Mouse (Mus musculus) splenic B cell, adult 2 months (primary cell): ENCODE data around the gene Stam2.
A peak's percentile ranks its signal among the peaks of the same experiment; 100 is the strongest.

Experiments
- DNase-seq: peaks from one replicate; pipeline ENCODE4 v3.0.0-alpha.2; 2011; ENCODE audit warnings: low read depth, low spot score
- H3K27me3 ChIP-seq: 2 replicates; pipeline ENCODE4 v1.6.1; 2012; ENCODE audit warnings: mild to moderate bottlenecking, low read length, moderate library complexity, mixed read lengths; ENCODE audit not compliant: control insufficient read depth, poor library complexity, insufficient read depth, severe bottlenecking
- H3K36me3 ChIP-seq: 2 replicates; pipeline ENCODE4 v1.6.1; 2012; ENCODE audit warnings: mild to moderate bottlenecking, low read length, moderate library complexity, mixed read lengths; ENCODE audit not compliant: control insufficient read depth, poor library complexity, insufficient read depth, severe bottlenecking

The Stam2 gene

GRCm38 (mm10) chr2:52700352-52700751 is 41.7 kb downstream of the Stam2 start:
- peaks cover 5% of the 10 kb centered on the region; the same call in 1 of the 2 replicates for H3K36me3 ChIP-seq
- DNase-seq: no peak
- H3K27me3 ChIP-seq: no peaks in the 10 kb centered on the region

GRCm38 (mm10) chr2:52694604-52695003 is 47.5 kb downstream of the Stam2 start:
- no peaks in the 10 kb centered on the region for H3K27me3 ChIP-seq
- DNase-seq: no peak
- peaks cover 6% of the 10 kb centered on the region; the same call in 1 of the 2 replicates for H3K36me3 ChIP-seq

- DNase-seq: no peak
- Histone ChIP-seq H3K27me3 (no peaks in the 10 kb centered on the region), H3K36me3 (peaks cover 4% of the 10 kb centered on the region; the same call in 1 of the 2 replicates)
Observed at GRCm38 (mm10) chr2:52691745-52692144, 50.3 kb downstream of the Stam2 start.

- Histone ChIP-seq H3K36me3 (no peaks in the 10 kb centered on the region), H3K27me3 (no peaks in the 10 kb centered on the region)
- no peak for DNase-seq
Observed at GRCm38 (mm10) chr2:52686601-52687000, 55.5 kb downstream of the Stam2 start.

DNA sequence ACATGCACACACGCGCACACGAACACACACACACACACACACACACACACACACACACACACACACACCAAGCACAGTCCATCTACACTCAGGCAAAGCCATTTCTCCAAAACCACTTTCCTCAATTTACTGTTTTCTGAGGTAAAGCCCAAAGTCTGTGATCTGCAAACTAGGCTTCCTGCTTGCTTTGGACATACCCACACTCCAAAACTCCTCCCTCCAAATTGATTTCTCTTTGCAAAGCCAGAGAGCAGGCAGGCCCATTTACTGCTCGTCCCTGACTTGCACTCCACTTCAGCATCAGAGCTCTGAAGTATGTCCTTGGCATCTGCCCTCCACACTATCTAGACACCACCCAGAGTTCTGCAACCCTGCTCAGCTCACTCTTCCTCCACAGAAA is 64.5 kb downstream of the Stam2 start:
- Histone ChIP-seq H3K27me3 (peaks cover 3% of the 10 kb centered on the region; the same call in 1 of the 2 replicates), H3K36me3 (no peaks in the 10 kb centered on the region)
- DNase-seq: no peak

DNA sequence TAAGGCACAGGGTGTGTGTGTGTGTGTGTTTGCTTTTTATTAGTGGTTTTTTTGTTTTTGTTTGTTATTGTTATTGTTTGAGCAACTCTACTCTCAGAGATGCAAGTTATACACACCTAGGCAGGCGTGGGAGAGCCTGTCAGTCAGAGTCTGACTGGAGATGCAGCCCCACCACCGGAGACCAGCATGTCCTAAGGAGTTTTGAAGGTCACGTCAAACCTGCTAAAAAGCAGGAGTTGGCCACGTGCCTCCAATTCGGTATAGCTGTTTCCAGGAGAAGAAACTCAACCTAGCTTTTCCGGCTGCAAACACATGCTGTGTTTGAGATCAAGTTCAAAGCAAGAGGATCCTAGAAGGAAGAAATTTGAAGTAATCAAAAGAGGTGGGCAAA is 65.2 kb downstream of the Stam2 start:
- Histone ChIP-seq H3K36me3 (no peaks in the 10 kb centered on the region), H3K27me3 (peaks cover 3% of the 10 kb centered on the region; the same call in 1 of the 2 replicates)
- no peak for DNase-seq

DNA sequence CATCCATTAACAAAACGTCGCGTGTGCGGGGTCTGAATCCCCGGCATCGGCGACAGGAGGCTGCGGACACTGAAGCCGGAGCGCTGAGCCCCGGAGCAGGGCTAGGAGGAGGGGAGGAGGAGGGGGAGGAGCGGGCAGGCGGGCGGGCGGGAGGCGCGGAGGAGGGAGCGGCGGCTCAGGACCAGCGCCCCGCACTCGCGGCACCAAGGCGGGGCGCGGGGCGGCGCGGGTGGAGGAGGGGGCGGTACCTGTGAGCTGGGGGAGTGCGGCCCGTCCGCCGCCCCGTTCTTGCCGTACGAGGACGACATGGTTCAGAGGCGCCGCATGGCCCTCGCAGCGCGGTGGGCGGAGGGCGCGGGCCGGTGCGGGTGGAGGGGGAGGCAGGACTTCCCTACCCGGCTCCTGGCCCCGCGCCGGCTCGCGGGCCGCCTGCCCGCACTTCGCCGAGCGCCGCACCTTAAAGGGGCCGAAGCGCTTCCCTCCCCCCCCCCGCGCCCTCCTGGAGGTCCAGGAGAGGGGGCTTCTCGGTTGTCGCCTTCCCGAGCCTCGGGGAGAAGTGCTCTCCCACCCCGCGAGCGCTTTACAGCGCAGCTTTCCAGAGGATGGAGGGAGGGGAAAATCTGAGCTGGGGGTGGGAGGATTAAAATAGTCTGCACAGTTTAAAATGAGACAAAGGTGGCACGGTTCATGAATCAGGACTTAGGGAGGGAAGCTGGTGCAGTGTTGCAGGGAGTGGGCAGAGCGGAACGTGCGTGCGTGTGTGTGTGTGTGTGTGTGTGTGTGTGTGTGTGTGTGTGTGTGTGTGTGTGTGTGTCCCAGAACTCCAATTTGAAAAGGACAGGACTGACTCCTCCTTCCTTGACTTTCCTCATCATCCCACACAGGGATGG is 65.8 kb downstream of the Stam2 start, which contains the start of gene Cacnb4:
Gene Cacnb4 (minus strand): TSS at position 809 of the 890 bp plus-strand sequence.
- peak; percentile 26 for DNase-seq
- peaks cover 3% of the 10 kb centered on the region; the same call in 1 of the 2 replicates for H3K27me3 ChIP-seq
- H3K36me3 ChIP-seq: no peaks in the 10 kb centered on the region

GRCm38 (mm10) chr2:52675278-52675987 is 66.6 kb downstream of the Stam2 start:
- peak; percentile 18 for DNase-seq
- no peaks in the 10 kb centered on the region for H3K36me3 ChIP-seq
- H3K27me3 ChIP-seq: peaks cover 3% of the 10 kb centered on the region; the same call in 1 of the 2 replicates

DNA sequence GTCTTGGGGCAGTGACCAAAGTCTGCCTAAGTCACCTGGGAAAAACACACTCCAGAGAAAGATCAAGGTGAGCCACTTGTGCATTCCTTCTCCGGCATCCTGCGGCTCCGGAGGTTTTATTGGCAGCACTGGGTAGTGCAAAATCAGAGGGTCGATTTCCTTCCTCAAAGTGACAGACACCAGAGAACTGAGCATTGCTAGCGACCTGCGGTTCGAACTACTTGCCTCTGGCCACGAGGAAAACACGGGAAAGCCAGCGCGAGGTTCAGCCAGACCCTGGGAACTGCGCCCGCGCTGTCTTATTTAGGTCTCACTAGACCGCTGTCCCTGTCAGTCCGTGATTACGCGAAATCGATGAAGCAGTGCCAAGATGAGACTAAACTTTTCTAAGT is 67.2 kb downstream of the Stam2 start:
- peak; percentile 18 for DNase-seq
- Histone ChIP-seq H3K36me3 (no peaks in the 10 kb centered on the region), H3K27me3 (peaks cover 3% of the 10 kb centered on the region; the same call in 1 of the 2 replicates)

GRCm38 (mm10) chr2:52673172-52673571 is 68.9 kb downstream of the Stam2 start:
- no peaks in the 10 kb centered on the region for H3K36me3 ChIP-seq
- peaks cover 3% of the 10 kb centered on the region; the same call in 1 of the 2 replicates for H3K27me3 ChIP-seq
- peak; percentile 50 for DNase-seq

- no peak for DNase-seq
- Histone ChIP-seq H3K27me3 (peaks cover 1% of the 10 kb centered on the region; the same call in 1 of the 2 replicates), H3K36me3 (no peaks in the 10 kb centered on the region)
Observed at GRCm38 (mm10) chr2:52670733-52671132, 71.3 kb downstream of the Stam2 start.

DNA sequence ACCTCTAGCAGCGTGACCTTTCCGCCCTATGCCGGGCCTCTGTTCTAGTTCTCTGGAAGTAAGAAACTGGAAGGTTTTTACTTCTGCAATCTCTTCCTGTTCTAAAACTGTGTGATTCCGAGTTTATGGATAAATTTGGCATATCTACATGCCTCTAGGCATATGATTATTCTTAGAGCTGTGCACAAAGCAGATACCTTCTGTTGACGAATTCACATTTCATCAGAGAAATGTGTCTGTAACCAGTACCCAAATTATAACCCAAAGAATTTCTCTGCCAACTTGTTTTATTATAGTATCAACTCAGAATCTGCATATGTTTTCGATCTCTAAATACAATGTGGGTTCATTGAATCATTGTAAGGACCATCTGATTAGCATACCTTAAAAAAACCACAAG is 73.6 kb downstream of the Stam2 start:
- Histone ChIP-seq H3K36me3 (no peaks in the 10 kb centered on the region), H3K27me3 (no peaks in the 10 kb centered on the region)
- DNase-seq: no peak

DNA sequence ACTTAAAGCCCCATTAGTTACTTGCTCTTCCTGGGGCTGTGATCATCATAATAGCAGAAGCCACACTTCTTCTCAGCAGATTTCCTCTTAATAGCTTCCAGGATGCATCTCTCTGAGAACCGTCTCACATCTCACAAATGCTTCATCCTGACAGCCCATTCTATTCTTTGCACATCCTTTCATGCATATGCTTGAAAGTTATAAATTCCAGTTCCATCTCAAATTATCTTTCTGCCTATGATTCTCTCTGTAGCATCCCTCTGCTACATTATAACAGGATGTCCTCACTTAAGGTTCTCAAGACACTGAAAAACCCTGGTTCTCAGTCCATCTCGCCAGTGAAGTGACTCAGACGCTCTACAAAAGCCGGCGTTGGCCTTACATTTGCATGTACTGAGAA is 85.4 kb downstream of the Stam2 start:
- no peaks in the 10 kb centered on the region for H3K36me3 ChIP-seq
- no peaks in the 10 kb centered on the region for H3K27me3 ChIP-seq
- DNase-seq: no peak

GRCm38 (mm10) chr2:52654541-52654940 is 87.5 kb downstream of the Stam2 start:
- no peak for DNase-seq
- Histone ChIP-seq H3K27me3 (no peaks in the 10 kb centered on the region), H3K36me3 (no peaks in the 10 kb centered on the region)

- H3K36me3 ChIP-seq: no peaks in the 10 kb centered on the region
- H3K27me3 ChIP-seq: no peaks in the 10 kb centered on the region
- DNase-seq: no peak
Observed at GRCm38 (mm10) chr2:52651547-52651946, 90.5 kb downstream of the Stam2 start.
